Mouse (Mus musculus) CH12.LX (cell line): ENCODE results near the gene Itpr2. TPM values are rescaled to one million over a fixed set of nuclear protein-coding genes. Genes with fewer than 3 reads are reported as not detected.

Experiments
- DNase-seq: peaks from one replicate; pipeline ENCODE4 v3.0.0-alpha.2; 2013; ENCODE audit errors: extremely low read depth
- H3K27ac ChIP-seq: 2 replicates; pipeline ENCODE4 v1.5.1; 2012; ENCODE audit warnings: low read depth, mild to moderate bottlenecking, control low read depth, moderate library complexity; ENCODE audit not compliant: insufficient read depth
- H3K27me3 ChIP-seq: replicated peaks from 2 replicates; pipeline ENCODE3; 2012; ENCODE audit warnings: inconsistent platforms
- H3K36me3 ChIP-seq, 2 experiments: replicated peaks in 1 of 2; 2 replicates each; pipeline versions ENCODE3 to v1.6.1; 2012; ENCODE audit warnings: inconsistent platforms in 1 of 2, low read length in 1 of 2, mild to moderate bottlenecking in 1 of 2, mixed read lengths in 1 of 2, moderate library complexity in 1 of 2; ENCODE audit not compliant: control insufficient read depth in 1 of 2, insufficient read depth in 1 of 2
- H3K4me1 ChIP-seq, 2 experiments: 2 replicates each; pipeline ENCODE4 v1.6.1; 2012; ENCODE audit warnings: inconsistent platforms in 1 of 2, moderate library complexity in 1 of 2; ENCODE audit not compliant: insufficient read depth in 2 of 2, control insufficient read depth in 1 of 2
- H3K4me2 ChIP-seq: 2 replicates; pipeline ENCODE4 v1.6.1; 2012; ENCODE audit warnings: low read depth, mild to moderate bottlenecking, control low read depth; ENCODE audit not compliant: poor library complexity, insufficient read depth, severe bottlenecking
- H3K4me3 ChIP-seq, 3 experiments: fragments of 150-350 bp in 1 of 3; sonication (generic) in 1 of 3; replicated peaks in 1 of 3; 2 replicates each; pipeline versions ENCODE3 to v1.5.1; 2011 to 2012; ENCODE audit warnings: low read depth in 2 of 3, low read length in 2 of 3, mild to moderate bottlenecking in 2 of 3, moderate library complexity in 2 of 3, control low read depth in 1 of 3, improper control_type of control experiment in 1 of 3, inconsistent platforms in 1 of 3, mixed read lengths in 1 of 3; ENCODE audit not compliant: poor library complexity in 1 of 3
- H3K79me2 ChIP-seq: replicated peaks from 2 replicates; pipeline ENCODE4 v1.6.1; 2012; ENCODE audit warnings: mild to moderate bottlenecking, moderate library complexity; ENCODE audit not compliant: control insufficient read depth, poor library complexity, insufficient read depth, severe bottlenecking; ENCODE audit errors: extremely low read depth
- H3K9ac ChIP-seq: 2 replicates; pipeline ENCODE4 v1.6.1; 2012; ENCODE audit warnings: low read depth, mild to moderate bottlenecking, control low read depth, moderate library complexity; ENCODE audit not compliant: insufficient read depth
- H3K9me3 ChIP-seq: replicated peaks from 2 replicates; pipeline ENCODE3; 2012; ENCODE audit warnings: low read length, inconsistent platforms, mixed read lengths
- CHD1 ChIP-seq: IDR thresholded peaks from 2 replicates; pipeline ENCODE4 v1.6.1; 2012; ENCODE audit warnings: low read depth, low read length, improper control_type of control experiment, inconsistent platforms
- CHD2 ChIP-seq: IDR thresholded peaks from 2 replicates; pipeline ENCODE4 v1.6.1; 2011; ENCODE audit warnings: low read length, improper control_type of control experiment
- CTCF ChIP-seq, 2 experiments: IDR thresholded peaks in 1 of 2; conservative IDR thresholded peaks in 1 of 2; 2 replicates each; pipeline ENCODE4 v1.5.1; 2011 to 2012; ENCODE audit warnings: low read depth in 2 of 2, low read length in 2 of 2, improper control_type of control experiment in 1 of 2, inconsistent platforms in 1 of 2, mild to moderate bottlenecking in 1 of 2, moderate library complexity in 1 of 2
- E2F4 ChIP-seq: IDR thresholded peaks from 2 replicates; pipeline ENCODE4 v1.6.1; 2011; ENCODE audit warnings: low read depth, low read length, improper control_type of control experiment; ENCODE audit not compliant: insufficient replicate concordance
- ELF1 ChIP-seq: IDR thresholded peaks from 2 replicates; pipeline ENCODE4 v1.6.1; 2014; ENCODE audit warnings: low read depth, mild to moderate bottlenecking, inconsistent platforms, low read length, improper control_type of control experiment
- HCFC1 ChIP-seq: IDR thresholded peaks from 2 replicates; pipeline ENCODE4 v1.6.1; 2012; ENCODE audit warnings: low read depth, mild to moderate bottlenecking, inconsistent platforms, low read length, improper control_type of control experiment
- JUN ChIP-seq: IDR thresholded peaks from 2 replicates; pipeline ENCODE4 v1.6.1; 2011; ENCODE audit warnings: low read depth, mild to moderate bottlenecking, low read length, improper control_type of control experiment, moderate library complexity; ENCODE audit not compliant: insufficient read depth
- KAT2A ChIP-seq: IDR thresholded peaks from 2 replicates; pipeline ENCODE4 v1.6.1; 2012; ENCODE audit warnings: low read length, improper control_type of control experiment, inconsistent platforms; ENCODE audit not compliant: insufficient replicate concordance
- MAFK ChIP-seq: IDR thresholded peaks from 2 replicates; pipeline ENCODE4 v1.6.1; 2011; ENCODE audit warnings: low read length, improper control_type of control experiment; ENCODE audit not compliant: insufficient replicate concordance
- MAX ChIP-seq: IDR thresholded peaks from 2 replicates; pipeline ENCODE4 v1.6.1; 2011; ENCODE audit warnings: low read length, improper control_type of control experiment
- MAZ ChIP-seq: IDR thresholded peaks from 2 replicates; pipeline ENCODE4 v1.6.1; 2012; ENCODE audit warnings: low read depth, mild to moderate bottlenecking, inconsistent platforms, low read length, improper control_type of control experiment, moderate library complexity
- MXI1 ChIP-seq: IDR thresholded peaks from 2 replicates; pipeline ENCODE4 v1.6.1; 2011; ENCODE audit warnings: mild to moderate bottlenecking, low read depth, low read length, improper control_type of control experiment
- NRF1 ChIP-seq: IDR thresholded peaks from 2 replicates; pipeline ENCODE4 v1.6.1; 2014; ENCODE audit warnings: low read depth, mild to moderate bottlenecking, inconsistent platforms, low read length, improper control_type of control experiment, moderate library complexity
- PAX5 ChIP-seq: IDR thresholded peaks from 2 replicates; pipeline ENCODE4 v1.6.1; 2012; ENCODE audit warnings: low read length, inconsistent platforms, mixed read lengths
- POLR2A ChIP-seq: IDR thresholded peaks from 2 replicates; pipeline ENCODE4 v1.6.1; 2011; ENCODE audit warnings: low read depth, mild to moderate bottlenecking, improper control_type of control experiment, low read length
- POLR2AphosphoS2 ChIP-seq: IDR thresholded peaks from 2 replicates; pipeline ENCODE4 v1.6.1; 2011; ENCODE audit warnings: low read depth, low read length, improper control_type of control experiment
- RCOR1 ChIP-seq: conservative IDR thresholded peaks from 2 replicates; pipeline ENCODE4 v1.6.1; 2012; ENCODE audit warnings: low read depth, mild to moderate bottlenecking, inconsistent platforms, low read length, improper control_type of control experiment
- SIN3A ChIP-seq: IDR thresholded peaks from 2 replicates; pipeline ENCODE4 v1.6.1; 2012; ENCODE audit warnings: low read length, improper control_type of control experiment, inconsistent platforms
- TBP ChIP-seq: conservative IDR thresholded peaks from 2 replicates; pipeline ENCODE4 v1.6.1; 2011; ENCODE audit warnings: low read depth, low read length, improper control_type of control experiment
- TCF12 ChIP-seq: IDR thresholded peaks from 2 replicates; pipeline ENCODE4 v1.6.1; 2014; ENCODE audit warnings: low read depth, mild to moderate bottlenecking, inconsistent platforms, low read length, improper control_type of control experiment
- UBTF ChIP-seq: IDR thresholded peaks from 2 replicates; pipeline ENCODE4 v1.6.1; 2012; ENCODE audit warnings: low read depth, mild to moderate bottlenecking, inconsistent platforms, low read length, improper control_type of control experiment, moderate library complexity
- USF1 ChIP-seq: IDR thresholded peaks from 2 replicates; pipeline ENCODE4 v1.6.1; 2014; ENCODE audit warnings: low read depth, mild to moderate bottlenecking, inconsistent platforms, low read length, improper control_type of control experiment
- ZC3H11A ChIP-seq: IDR thresholded peaks from 2 replicates; pipeline ENCODE4 v1.6.1; 2012; ENCODE audit warnings: low read depth, mild to moderate bottlenecking, inconsistent platforms, low read length, improper control_type of control experiment
- ZMIZ1 ChIP-seq: IDR thresholded peaks from 2 replicates; pipeline ENCODE4 v1.6.1; 2012; ENCODE audit warnings: low read depth, mild to moderate bottlenecking, inconsistent platforms, low read length, improper control_type of control experiment
- ZNF384 ChIP-seq: IDR thresholded peaks from 2 replicates; pipeline ENCODE4 v1.6.1; 2012; ENCODE audit warnings: low read depth, low read length, improper control_type of control experiment, inconsistent platforms
- dilution Hi-C: fragments of 300-500 bp; cut with MboI; formaldehyde crosslinking; loops from 2 replicates; pipeline ENCODE4 v1.14.3; 2020; ENCODE audit warnings: low sequenced_read_pairs; ENCODE audit not compliant: extremely low pct_unique_long_range_greater_than_20kb, extremely low pct_ligation_motif_present
- in situ Hi-C: fragments of 300-500 bp; cut with MboI; formaldehyde crosslinking; loops from 3 replicates; pipeline ENCODE4 v1.14.3; 2019; ENCODE audit warnings: low sequenced_read_pairs, low pct_ligation_motif_present, low pct_unique_long_range_greater_than_20kb, mixed read lengths
- polyA plus RNA-seq: library from polyadenylated mRNA; unstranded; fragments of >175 nt; gene quantifications from 2 replicates; pipeline ENCODE4 v1.2.1, GENCODE M21; 2012; ENCODE audit warnings: low read depth; ENCODE audit not compliant: insufficient read length
- total RNA-seq, 2 experiments: library from RNA; depleted of rRNA; stranded (reverse); fragments of 300-350 nt in 1 of 2; fragments of >200 nt in 1 of 2; gene quantifications; 2 replicates each; pipeline ENCODE4 v1.2.3; 2012 to 2014

Gene Itpr2
- total and polyA plus RNA-seq, 3 experiments, result 3.5 to 8.9 (median 4.4) TPM

- Histone ChIP-seq H3K4me3 (peak overlapping the region in 2 of 3 experiments; percentile 1 to 17), H3K9ac (no peak overlapping the region), H3K4me1 (peaks cover 3 to 65% of the 10 kb centered on the region in 2 experiments; a peak in 3 of 4 replicates), H3K9me3 (peaks cover 7% of the 10 kb centered on the region), H3K4me2 (no peak overlapping the region), H3K36me3 (no peaks in the 10 kb centered on the region), H3K27me3 (no peaks in the 10 kb centered on the region), H3K79me2 (no peaks in the 10 kb centered on the region), H3K27ac (no peak overlapping the region)
- dilution Hi-C loops (no loop called here), in situ Hi-C loops (no loop called here)
- TF ChIP-seq E2F4 (no peak), JUN (no peak), NRF1 (no peak), MAFK (no peak), MAZ (no peak), POLR2AphosphoS2 (no peak), CTCF (conservative IDR thresholded peaks at IDR 0.05 in 1 of 2, IDR thresholded peaks at IDR 0.05 in 1 of 2; ENCODE audit: low read depth in 2 of 2, low read length in 2 of 2) (no peak), TBP (no peak), TCF12 (no peak), CHD1 (no peak), MXI1 (no peak), ZMIZ1 (no peak)
- no peak for DNase-seq
Observed at GRCm38 (mm10) chr6:146513899-146514298, 11.9 kb upstream of the Itpr2 start.

DNA sequence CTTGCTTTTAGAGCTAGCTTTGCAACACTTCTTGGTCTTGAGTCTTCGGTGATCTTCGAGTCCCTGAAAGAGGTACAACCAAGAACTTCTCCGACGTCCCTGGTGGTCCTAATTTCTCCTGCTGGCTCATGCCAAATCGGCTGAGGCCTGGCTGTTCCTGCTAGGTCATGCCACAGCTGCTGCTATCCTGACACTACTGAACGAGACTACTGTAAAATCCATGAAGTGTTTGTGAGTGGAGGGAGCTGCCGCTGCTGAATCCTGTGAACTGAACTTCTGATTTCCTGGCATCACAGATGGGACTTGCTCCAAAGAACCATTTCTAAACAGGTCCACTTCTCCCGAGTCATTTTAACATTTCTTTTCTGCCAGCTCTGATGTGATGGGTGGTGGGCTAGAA lies 11.4 kb upstream of the Itpr2 start:
- H3K4me2 ChIP-seq, result no peak overlapping the region
- H3K9me3 ChIP-seq, result peaks cover 7% of the 10 kb centered on the region
- H3K36me3 ChIP-seq, result no peaks in the 10 kb centered on the region
- no peak overlapping the region for H3K4me3 ChIP-seq
- no peak overlapping the region for H3K27ac ChIP-seq
- H3K79me2 ChIP-seq, result no peaks in the 10 kb centered on the region
- no peak overlapping the region for H3K9ac ChIP-seq
- no peak for TF ChIP-seq KAT2A
- TF ChIP-seq ZMIZ1, result no peak
- no peak for TF ChIP-seq ZC3H11A
- no peak for TF ChIP-seq ELF1
- TF ChIP-seq MAX, result no peak
- no peak for TF ChIP-seq JUN
- TF ChIP-seq CHD2, result no peak
- no peak for TF ChIP-seq ZNF384
- TF ChIP-seq CTCF (conservative IDR thresholded peaks at IDR 0.05 in 1 of 2, IDR thresholded peaks at IDR 0.05 in 1 of 2; ENCODE audit: low read depth in 2 of 2, low read length in 2 of 2), result no peak
- TF ChIP-seq MAZ, result no peak
- TF ChIP-seq UBTF, result no peak
- no peak for TF ChIP-seq USF1
- TF ChIP-seq RCOR1, result no peak
- TF ChIP-seq PAX5, result no peak
- TF ChIP-seq HCFC1, result no peak
- TF ChIP-seq POLR2A, result no peak
- TF ChIP-seq POLR2AphosphoS2, result no peak
- no peak for TF ChIP-seq SIN3A
- TF ChIP-seq, all 38 proteins: peak for 0
- dilution Hi-C loops (no loop called here), in situ Hi-C loops (no loop called here)
- Histone ChIP-seq H3K27me3 (no peaks in the 10 kb centered on the region), H3K4me1 (peaks cover 3 to 65% of the 10 kb centered on the region in 2 experiments; a peak in 3 of 4 replicates)
- no peak for DNase-seq
